Mouse (Mus musculus): Measurements from ENCODE around the gene Dnajc4.

DNA sequence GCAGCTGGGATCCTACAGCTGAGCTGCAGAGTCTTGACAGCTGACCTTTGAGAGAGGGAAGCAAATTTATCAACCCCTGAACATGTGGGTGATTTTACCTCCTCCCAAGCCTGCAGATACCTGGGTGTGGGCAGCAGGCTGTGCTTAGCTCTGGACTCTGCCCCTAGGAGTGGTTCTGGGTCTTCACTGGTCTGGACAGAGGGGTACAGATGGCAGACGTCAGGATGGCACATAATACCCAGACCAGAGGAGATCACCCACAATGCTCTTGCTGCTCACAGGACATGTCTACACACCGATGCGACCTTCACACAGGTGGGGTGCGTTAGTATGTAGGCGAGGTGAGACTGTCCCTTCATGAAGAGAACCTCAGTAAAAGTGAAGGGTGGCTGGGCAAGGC, 42.8 kb downstream of the Dnajc4 start:
- no peak for TF ChIP-seq CTCF (IDR thresholded peaks at IDR 0.05; ENCODE audit: extremely low read depth, insufficient read depth, insufficient read length, insufficient replicate concordance)
- no peak for TF ChIP-seq POLR2A (IDR thresholded peaks at IDR 0.05; ENCODE audit: low read depth, low read length)
